Mouse (Mus musculus) C2C12 (cell line): ENCODE measurements around the gene Cyp17a1.

Experiments
- CTCF ChIP-seq: IDR thresholded peaks from one replicate; pipeline ENCODE4 v1.5.1; 2011; ENCODE audit not compliant: control insufficient read depth, insufficient read depth, insufficient read length
- USF1 ChIP-seq: IDR thresholded peaks from one replicate; pipeline ENCODE4 v1.6.1; 2011; ENCODE audit warnings: low read depth, mild to moderate bottlenecking, control low read depth, moderate library complexity

DNA sequence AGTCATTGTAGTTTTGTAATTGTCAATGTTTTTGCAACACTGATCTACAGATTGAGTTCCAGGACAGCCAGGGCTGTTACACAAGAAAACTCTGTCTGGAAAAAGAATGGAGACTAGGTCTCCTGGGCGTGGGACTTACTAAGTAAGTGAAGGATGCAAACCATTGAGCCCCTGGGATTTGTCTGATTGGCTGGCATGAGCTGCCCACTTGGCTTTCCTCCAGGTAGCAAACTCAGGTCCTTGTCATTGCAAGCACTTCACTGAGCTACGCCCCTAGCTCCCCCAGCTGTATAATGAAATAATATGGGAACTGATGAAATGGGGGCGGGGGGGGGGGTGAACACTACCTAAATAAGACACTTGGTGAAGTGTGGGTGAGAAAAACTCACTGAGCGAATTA is 20.2 kb upstream of the Cyp17a1 start:
- no peak for TF ChIP-seq CTCF
- TF ChIP-seq USF1 = no peak
